Mouse (Mus musculus) limb, embryonic 15.5 days (tissue): ENCODE measurements around the gene Ptx3. TPM values are rescaled to one million over a fixed set of nuclear protein-coding genes. Genes with fewer than 3 reads are reported as not detected.

ENCODE experiments used
- ATAC-seq: fragments of 200-750 bp; cut with Nextera tagmentation; 2 replicates; pipeline ENCODE4 v1.8.0; 2017; ENCODE audit warnings: low read depth, moderate TSS enrichment; ENCODE audit not compliant: insufficient number of reproducible peaks, low FRiP score, low TSS enrichment
- H3K27ac ChIP-seq: fragments of 300-500 bp; sonication (generic); 2 replicates; pipeline ENCODE4 v1.5.1; 2015; ENCODE audit warnings: moderate library complexity, mild to moderate bottlenecking, inconsistent platforms
- H3K27me3 ChIP-seq: fragments of 300-500 bp; sonication (generic); 2 replicates; pipeline ENCODE4 v1.6.1; 2015; ENCODE audit warnings: inconsistent platforms
- H3K36me3 ChIP-seq: fragments of 300-500 bp; sonication (generic); 2 replicates; pipeline ENCODE4 v1.6.1; 2015; ENCODE audit warnings: inconsistent platforms
- H3K4me1 ChIP-seq: fragments of 300-500 bp; sonication (generic); 2 replicates; pipeline ENCODE4 v1.6.1; 2015; ENCODE audit warnings: inconsistent platforms
- H3K4me2 ChIP-seq: fragments of 300-500 bp; sonication (generic); 2 replicates; pipeline ENCODE4 v1.6.1; 2015; ENCODE audit warnings: mild to moderate bottlenecking, inconsistent platforms
- H3K4me3 ChIP-seq: fragments of 300-500 bp; sonication (generic); 2 replicates; pipeline ENCODE4 v1.5.1; 2015; ENCODE audit warnings: mild to moderate bottlenecking, inconsistent platforms
- H3K9ac ChIP-seq: fragments of 300-500 bp; sonication (generic); 2 replicates; pipeline ENCODE4 v1.6.1; 2015; ENCODE audit warnings: inconsistent platforms
- H3K9me3 ChIP-seq: fragments of 300-500 bp; sonication (generic); 2 replicates; pipeline ENCODE4 v1.6.1; 2016; ENCODE audit warnings: inconsistent platforms
- WGBS: fragments of 180-500 bp; shearing (Covaris S2); methylation state at CpG from one replicate; pipeline ENCODE4 v1.1.7; 2015; 5-methylcytosine and 5-hydroxymethylcytosine counted together
- polyA plus RNA-seq: library from polyadenylated mRNA; unstranded; fragments of >200 nt; fragmentation: Nextera tagmentation; extraction: Ambion mirVana; gene quantifications from 2 replicates; pipeline ENCODE4 v1.2.1, GENCODE M21; 2015

Ptx3 gene
- polyA plus RNA-seq, 1 experiment from 2014 or later: 43.6 TPM

DNA sequence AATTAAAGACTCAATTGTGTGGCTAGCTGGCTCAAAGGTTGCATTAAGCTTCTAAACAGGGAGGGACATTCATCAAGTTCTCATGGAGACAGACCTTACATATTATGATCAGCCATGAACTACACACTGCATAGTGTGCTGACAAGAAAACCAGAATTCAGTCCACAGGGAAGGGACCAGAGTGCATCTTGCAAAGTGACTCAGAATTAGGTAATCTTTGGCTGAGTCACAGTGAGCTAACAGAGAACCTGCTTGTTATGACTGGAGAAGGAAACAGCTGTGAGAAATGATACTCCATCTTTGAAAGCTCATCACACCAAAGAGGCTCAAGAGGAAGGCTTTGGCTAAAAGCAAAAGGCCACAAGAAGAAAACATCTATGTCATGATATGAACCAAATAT is 20.8 kb downstream of the Ptx3 start:
- Histone ChIP-seq H3K4me3 (no peak overlapping the region), H3K27ac (no peak overlapping the region), H3K27me3 (no peaks in the 10 kb centered on the region), H3K36me3 (no peaks in the 10 kb centered on the region), H3K4me1 (no peaks in the 10 kb centered on the region), H3K4me2 (no peak overlapping the region), H3K9ac (no peak overlapping the region), H3K9me3 (no peaks in the 10 kb centered on the region)
- no peak for ATAC-seq

DNA sequence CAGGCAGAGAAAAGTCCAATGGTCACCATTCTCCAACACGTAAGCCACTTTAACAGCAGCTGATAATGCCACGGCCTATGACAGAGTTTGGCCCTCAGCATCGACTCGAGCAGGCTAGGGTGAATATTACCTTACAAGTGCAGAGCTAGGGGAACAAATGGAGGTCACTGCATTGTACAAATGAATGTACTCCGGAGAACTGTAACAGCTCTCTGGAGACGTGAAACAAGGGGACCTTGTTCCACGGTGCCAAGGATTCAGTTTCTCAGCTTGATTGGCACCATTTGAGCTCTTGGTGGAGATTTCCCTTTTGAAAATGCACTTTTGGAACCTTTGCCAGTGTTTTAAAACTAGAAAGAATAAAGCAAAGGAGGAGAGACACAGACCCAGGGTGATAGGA is 32.1 kb downstream of the Ptx3 start:
- H3K9ac ChIP-seq: no peak overlapping the region
- H3K4me3 ChIP-seq: no peak overlapping the region
- no peaks in the 10 kb centered on the region for H3K9me3 ChIP-seq
- no peak overlapping the region for H3K27ac ChIP-seq
- H3K4me1 ChIP-seq: no peaks in the 10 kb centered on the region
- H3K4me2 ChIP-seq: no peak overlapping the region
- ATAC-seq: no peak
- no peaks in the 10 kb centered on the region for H3K27me3 ChIP-seq
- 84% methylated on average over 7 of the region's 7 CpGs for WGBS
- H3K36me3 ChIP-seq: no peaks in the 10 kb centered on the region

DNA sequence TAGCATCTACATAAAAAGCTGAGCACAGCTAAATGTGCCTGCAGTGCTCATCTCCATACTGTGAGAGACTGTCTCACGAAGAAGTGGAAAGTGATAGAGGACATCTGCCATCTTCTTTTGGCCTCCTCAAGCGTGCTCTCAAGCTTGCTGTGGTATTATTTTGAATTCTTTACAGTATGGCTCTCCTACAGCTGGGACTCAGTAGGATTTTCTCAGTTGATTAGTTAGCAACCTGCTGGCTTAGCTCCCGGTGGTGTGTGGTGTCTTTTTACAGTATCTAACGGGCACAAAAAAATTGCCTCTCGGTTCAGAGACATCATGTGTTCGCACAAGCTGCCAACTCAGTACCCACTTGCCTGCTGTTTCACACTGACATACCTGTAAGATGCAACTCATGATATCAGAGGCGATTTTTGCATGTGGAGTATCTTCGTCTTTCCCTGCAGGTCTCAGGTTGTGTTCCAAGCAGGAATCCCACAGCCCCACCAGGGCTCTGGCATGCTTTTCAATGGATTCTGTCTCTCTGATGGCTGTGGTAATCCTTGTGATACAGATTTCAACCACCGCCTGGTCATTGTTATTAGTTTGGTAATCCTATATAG is 34.9 kb downstream of the Ptx3 start:
- no peak for ATAC-seq
- H3K4me2 ChIP-seq: no peak overlapping the region

DNA sequence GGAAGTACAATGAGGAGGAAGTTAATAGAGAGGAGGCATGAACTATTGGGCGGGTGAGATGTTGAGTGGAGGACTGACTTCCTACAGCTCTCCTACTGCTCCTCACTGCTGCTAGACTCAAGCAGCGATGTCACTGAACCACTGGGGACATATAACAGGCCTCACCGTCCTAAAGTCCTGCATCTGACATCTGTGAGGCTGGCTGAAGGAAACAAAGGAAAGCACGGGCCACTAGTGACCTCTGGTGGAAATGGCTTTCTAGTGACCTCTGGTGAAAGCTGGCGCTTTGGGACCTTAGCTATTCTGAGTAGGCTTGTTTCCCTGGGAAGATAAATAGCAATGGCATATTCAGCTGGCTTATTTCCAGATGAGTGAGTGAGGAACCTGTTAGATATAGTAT is 42.6 kb downstream of the Ptx3 start:
- no peak overlapping the region for H3K4me3 ChIP-seq
- 34% methylated on average over 5 of the region's 5 CpGs for WGBS
- no peaks in the 10 kb centered on the region for H3K4me1 ChIP-seq
- ATAC-seq: no peak
- H3K36me3 ChIP-seq: no peaks in the 10 kb centered on the region
- no peaks in the 10 kb centered on the region for H3K27me3 ChIP-seq
- no peaks in the 10 kb centered on the region for H3K9me3 ChIP-seq
- H3K4me2 ChIP-seq: no peak overlapping the region
- H3K27ac ChIP-seq: no peak overlapping the region
- no peak overlapping the region for H3K9ac ChIP-seq

More for the DNA sequence above, 34.9 kb downstream of the Ptx3 start:
- no peaks in the 10 kb centered on the region for H3K36me3 ChIP-seq
- no peak overlapping the region for H3K27ac ChIP-seq
- WGBS: 71% methylated on average over 9 of the region's 9 CpGs
- H3K4me1 ChIP-seq: no peaks in the 10 kb centered on the region
- no peaks in the 10 kb centered on the region for H3K27me3 ChIP-seq
- no peak overlapping the region for H3K9ac ChIP-seq
- H3K4me3 ChIP-seq: no peak overlapping the region
- no peaks in the 10 kb centered on the region for H3K9me3 ChIP-seq

DNA sequence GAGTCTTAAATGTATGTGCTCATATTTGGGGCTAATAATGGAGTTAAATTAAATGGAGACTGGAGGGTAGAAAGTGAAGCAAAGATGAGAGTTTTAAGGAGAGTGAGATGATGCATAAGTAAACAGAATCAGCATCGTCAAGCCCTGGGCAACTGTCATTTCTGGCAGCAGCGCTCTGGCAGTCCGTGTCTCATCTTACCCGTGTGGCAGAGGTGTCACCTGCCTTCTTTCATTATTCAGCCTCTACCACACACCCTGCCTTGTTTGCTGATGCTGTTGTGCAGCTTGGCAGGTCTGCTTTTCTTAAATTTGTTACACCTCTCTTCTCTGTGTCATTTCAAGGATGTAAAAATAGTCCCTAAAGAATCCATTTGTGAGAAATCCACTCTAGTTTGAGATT is 43.6 kb downstream of the Ptx3 start:
- H3K9ac ChIP-seq: no peak overlapping the region
- no peaks in the 10 kb centered on the region for H3K9me3 ChIP-seq
- H3K27ac ChIP-seq: no peak overlapping the region
- H3K4me3 ChIP-seq: no peak overlapping the region
- H3K4me2 ChIP-seq: no peak overlapping the region
- H3K27me3 ChIP-seq: no peaks in the 10 kb centered on the region
- 74% methylated on average over 4 of the region's 4 CpGs for WGBS
- H3K4me1 ChIP-seq: no peaks in the 10 kb centered on the region
- ATAC-seq: no peak
- H3K36me3 ChIP-seq: no peaks in the 10 kb centered on the region

Other genes starting within 250 kb of the Ptx3 start
- 1.7 and 2.1 TPM in 2 replicates for gene Veph1, start 76.9 kb downstream of the Ptx3 start, polyA plus RNA-seq